Mouse (Mus musculus): ENCODE measurements around the gene Uvrag.

- TF ChIP-seq POLR2A (IDR thresholded peaks at IDR 0.05; ENCODE audit: control insufficient read depth, extremely low read depth, insufficient read depth, low read length, poor library complexity) (no peak), CTCF (IDR thresholded peaks at IDR 0.05; ENCODE audit: borderline replicate concordance, control insufficient read depth, extremely low read depth, insufficient read depth, low read length, poor library complexity) (no peak)
Observed at GRCm38 (mm10) chr7:99169717-99170403, 28.9 kb upstream of the Uvrag start.

All from thymus, adult 2 months (tissue).